Mouse (Mus musculus) brain, embryonic 14.5 days (tissue): ENCODE measurements at regions not wholly inside any gene's neighbourhood (a gene's known extent, or its start where the extent isn't known, plus 50 kb on each side); places are given as distances from the start of the nearest gene placed in this dataset.
A peak's percentile ranks its signal among the peaks of the same experiment; 100 is the strongest.

Experiments used
- DNase-seq: peaks from one replicate; pipeline ENCODE4 v3.0.0-alpha.2; 2011; ENCODE audit warnings: low read depth
- CTCF ChIP-seq: fragments of 200-500 bp; IDR thresholded peaks from 2 replicates; pipeline ENCODE4 v1.5.1; 2012; ENCODE audit warnings: inconsistent platforms, mild to moderate bottlenecking, moderate library complexity, borderline replicate concordance; ENCODE audit not compliant: insufficient read depth, insufficient read length; ENCODE audit errors: extremely low read depth
- POLR2A ChIP-seq: fragments of 200-500 bp; IDR thresholded peaks from 2 replicates; pipeline ENCODE4 v1.6.1; 2012; ENCODE audit warnings: mild to moderate bottlenecking, inconsistent platforms, borderline replicate concordance; ENCODE audit not compliant: poor library complexity, insufficient read depth, insufficient read length, severe bottlenecking; ENCODE audit errors: extremely low read depth

- DNase-seq = no peak
- TF ChIP-seq CTCF = no peak
- no peak for TF ChIP-seq POLR2A
These were observed 94.4 kb downstream of the Gm11232 start for GRCm38 (mm10) chr4:71663397-71663796.

- no peak for DNase-seq
- no peak for TF ChIP-seq POLR2A
- TF ChIP-seq CTCF = no peak
These were observed 117.2 kb downstream of the Gm11232 start for GRCm38 (mm10) chr4:71640521-71640920.

GRCm38 (mm10) chr4:71627088-71627487 is 130.7 kb downstream of the Gm11232 start:
- TF ChIP-seq POLR2A (no peak), CTCF (no peak)
- DNase-seq = peak; percentile 9

- peak; percentile 22 for DNase-seq
These were observed 131.1 kb downstream of the Gm11232 start for GRCm38 (mm10) chr4:71626626-71627025.

GRCm38 (mm10) chr4:71624771-71625170 is 133.0 kb downstream of the Gm11232 start:
- peak; percentile 6 for DNase-seq
- TF ChIP-seq CTCF (no peak), POLR2A (no peak)

More at GRCm38 (mm10) chr4:71626626-71627025, 131.1 kb downstream of the Gm11232 start:
- TF ChIP-seq POLR2A (no peak), CTCF (no peak)

GRCm38 (mm10) chr4:71613720-71614119 is 144.0 kb downstream of the Gm11232 start:
- TF ChIP-seq CTCF (no peak), POLR2A (no peak)
- no peak for DNase-seq

GRCm38 (mm10) chr4:71585880-71586279 is 171.9 kb downstream of the Gm11232 start:
- DNase-seq = peak; percentile 27
- TF ChIP-seq POLR2A = no peak

GRCm38 (mm10) chr4:71560656-71561055 is 197.1 kb downstream of the Gm11232 start:
- no peak for TF ChIP-seq POLR2A
- no peak for TF ChIP-seq CTCF
- no peak for DNase-seq

- no peak for TF ChIP-seq CTCF
- TF ChIP-seq POLR2A = no peak
- no peak for DNase-seq
These were observed 218.6 kb downstream of the Gm11232 start for GRCm38 (mm10) chr4:71539200-71539599.

- DNase-seq = no peak
These were observed 219.8 kb downstream of the Gm11232 start for GRCm38 (mm10) chr4:71537971-71538370.

GRCm38 (mm10) chr4:71524255-71524970 is 233.4 kb downstream of the Gm11232 start:
- peak; percentile 60 for DNase-seq
- TF ChIP-seq POLR2A = no peak

More at GRCm38 (mm10) chr4:71537971-71538370, 219.8 kb downstream of the Gm11232 start:
- TF ChIP-seq CTCF (no peak), POLR2A (no peak)

- TF ChIP-seq CTCF (no peak), POLR2A (no peak)
- peak; percentile 67 for DNase-seq
These were observed 237.0 kb downstream of the Gm11232 start for GRCm38 (mm10) chr4:71520751-71521150.

- TF ChIP-seq POLR2A (no peak), CTCF (no peak)
- DNase-seq = peak; percentile 87
These were observed 239.8 kb downstream of the Gm11232 start for GRCm38 (mm10) chr4:71517921-71518404.
